Mouse (Mus musculus): ENCODE measurements around the gene Prmt1.

DNA sequence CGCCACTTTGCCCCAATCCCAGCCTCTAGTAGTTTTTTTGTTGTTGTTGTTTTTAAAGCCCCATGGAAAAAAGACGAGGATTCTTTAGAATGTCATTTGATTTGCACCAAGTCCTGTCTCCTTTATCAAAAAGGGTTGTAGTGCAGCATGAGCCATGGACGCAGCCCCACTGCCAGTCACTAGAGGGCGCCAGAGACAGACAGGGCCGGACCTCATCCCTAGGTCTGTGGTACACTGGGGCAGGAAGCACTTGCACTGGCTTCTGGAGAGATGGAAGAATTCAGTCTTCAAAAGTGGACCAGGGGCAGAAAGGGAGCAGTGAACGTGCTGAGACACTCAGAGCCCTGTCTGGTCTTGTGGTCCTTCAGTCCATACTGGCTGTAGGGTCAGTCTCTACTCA lies 3.3 kb downstream of the Prmt1 start:
- peak; percentile 98 for TF ChIP-seq CTCF (IDR thresholded peaks at IDR 0.05; ENCODE audit: low read depth)
- no peak for TF ChIP-seq EP300 (IDR thresholded peaks at IDR 0.05; ENCODE audit: low read depth)

Data from liver, postnatal 0 days (tissue).